In genomic region chr4:139791168-139791567, GRCm38 (mm10) we compare ENCODE assay signal across 29 mouse cellular contexts. TPM values are rescaled to one million over a fixed set of nuclear protein-coding genes. Genes with fewer than 3 reads are reported as not detected.
DNase-seq lines count a peak whose midpoint lies in the region; ATAC-seq and TF ChIP-seq lines count a peak whose summit lies in the region.
"Had no signal": no experiment of that assay in that cellular context is flagged by ENCODE, and none has a peak within 500 bp of the region (broad histone marks: within the 10 kb centered on the region; RNA-seq: fewer than 3 reads in every experiment).

No protein-coding gene starts in this region.

- H3K4me1 ChIP-seq in intestine, embryonic 14.5 days (replicated peaks; ENCODE audit: control insufficient read depth, insufficient read depth, low read length): no peaks in the 10 kb centered on the region
- no peaks in the 10 kb centered on the region for H3K4me1 ChIP-seq in intestine, postnatal 0 days (replicated peaks; ENCODE audit: control insufficient read depth, insufficient read depth, low read length)
- H3K4me1 ChIP-seq in neural tube, embryonic 11.5 days (ENCODE audit: control insufficient read depth, insufficient read depth, low read length): peaks cover 17% of the 10 kb centered on the region
- no peaks in the 10 kb centered on the region; the same call in 1 of the 2 replicates for H3K4me1 ChIP-seq in liver, embryonic 16.5 days (ENCODE audit: control insufficient read depth, low read depth, low read length)

- no peaks in the 10 kb centered on the region for H3K36me3 ChIP-seq in intestine, embryonic 14.5 days (ENCODE audit: control insufficient read depth, insufficient read depth, low read length)
- H3K36me3 ChIP-seq in intestine, postnatal 0 days (ENCODE audit: control insufficient read depth, insufficient read depth): no peaks in the 10 kb centered on the region
- H3K36me3 ChIP-seq in neural tube, embryonic 11.5 days (ENCODE audit: control insufficient read depth, insufficient read depth, low read length): no peaks in the 10 kb centered on the region
- H3K36me3 ChIP-seq in liver, embryonic 16.5 days (ENCODE audit: control insufficient read depth, insufficient read depth): no peaks in the 10 kb centered on the region
- H3K36me3 ChIP-seq: forebrain, embryonic 10.5 days; limb, embryonic 15.5 days had no signal

- TF ChIP-seq CTCF in intestine, postnatal 0 days (IDR thresholded peaks at IDR 0.05; ENCODE audit: low read depth): no peak

- no peak for ATAC-seq in intestine, embryonic 14.5 days (replicated peaks; ENCODE audit: low FRiP score, low TSS enrichment, low read depth)
- ATAC-seq in intestine, postnatal 0 days: no peak
- ATAC-seq in neural tube, embryonic 11.5 days (ENCODE audit: insufficient read depth, low FRiP score, low TSS enrichment): peak; percentile 11; the same call in 1 of the 2 replicates
- ATAC-seq in liver, embryonic 16.5 days (ENCODE audit: low read depth): peak; percentile 76
- ATAC-seq: CD4-positive, CD25-positive, alpha-beta regulatory T cell, adult 4 months; forebrain, embryonic 16.5 days; hindbrain, embryonic 16.5 days; lung, postnatal 0 days; midbrain, embryonic 16.5 days had no signal

- DNase-seq in intestine, embryonic 14.5 days (ENCODE audit: low spot score): no peak
- DNase-seq in neural tube, embryonic 11.5 days (ENCODE audit: low spot score): no peak
- no peak for DNase-seq in neural tube, embryonic 10.5 days (ENCODE audit: extremely low spot score, low spot score)
- DNase-seq in layer of hippocampus, adult 18-20 months (ENCODE audit: low spot score in 2 of 2): no peak
- DNase-seq in adrenal gland, postnatal 4 days (ENCODE audit: low spot score in 2 of 2): no peak
- DNase-seq: adrenal gland, postnatal 36 days; cerebellum, adult 11 months; cerebellum, postnatal 10 days; gastrocnemius, postnatal 10 days; kidney, adult 2 months; kidney, postnatal 36 days; right cerebral cortex, postnatal 25 days; thymus, postnatal 25 days had no signal

- no peak overlapping the region for H3K27ac ChIP-seq in intestine, embryonic 14.5 days (ENCODE audit: low read depth)
- no peak overlapping the region for H3K27ac ChIP-seq in intestine, postnatal 0 days (ENCODE audit: low read depth, low read length)
- no peak overlapping the region for H3K27ac ChIP-seq in neural tube, embryonic 11.5 days (ENCODE audit: low read depth, low read length)
- H3K27ac ChIP-seq in liver, embryonic 16.5 days (ENCODE audit: low read length): no peak overlapping the region
- H3K27ac ChIP-seq: forebrain, embryonic 10.5 days; limb, embryonic 15.5 days; macrophage had no signal

- WGBS in intestine, embryonic 14.5 days: 31% methylated on average over 8 of the region's 8 CpGs
- WGBS in intestine, postnatal 0 days: 26% methylated on average over 8 of the region's 8 CpGs
- 25% methylated on average over 8 of the region's 8 CpGs for WGBS in neural tube, embryonic 11.5 days
- WGBS in liver, embryonic 16.5 days (ENCODE audit: insufficient replicate concordance): 46% methylated on average over 8 of the region's 8 CpGs

- no peak overlapping the region for H3K4me3 ChIP-seq in intestine, embryonic 14.5 days (ENCODE audit: low read depth, low read length)
- no peak overlapping the region for H3K4me3 ChIP-seq in intestine, postnatal 0 days (ENCODE audit: low read depth, low read length)
- H3K4me3 ChIP-seq in neural tube, embryonic 11.5 days (ENCODE audit: low read depth, low read length): no peak overlapping the region
- no peak overlapping the region for H3K4me3 ChIP-seq in liver, embryonic 16.5 days (ENCODE audit: low read depth, low read length)
- H3K4me3 ChIP-seq: forebrain, embryonic 10.5 days; limb, embryonic 15.5 days had no signal

- H3K4me2 ChIP-seq in intestine, embryonic 14.5 days (ENCODE audit: low read length): 0 out of 2 replicates have a peak overlapping the region, but pooled peaks have one; percentile 6
- H3K4me2 ChIP-seq in intestine, postnatal 0 days (replicated peaks; ENCODE audit: low read depth): no peak overlapping the region
- no peak overlapping the region for H3K4me2 ChIP-seq in neural tube, embryonic 11.5 days (ENCODE audit: low read depth)
- no peak overlapping the region for H3K4me2 ChIP-seq in liver, embryonic 16.5 days (ENCODE audit: low read depth, low read length)
- H3K4me2 ChIP-seq: heart, embryonic 11.5 days; limb, embryonic 15.5 days had no signal

- H3K9me3 ChIP-seq in intestine, embryonic 14.5 days (ENCODE audit: control insufficient read depth, low read length): no peaks in the 10 kb centered on the region
- no peaks in the 10 kb centered on the region for H3K9me3 ChIP-seq in intestine, postnatal 0 days (ENCODE audit: control insufficient read depth)
- no peaks in the 10 kb centered on the region for H3K9me3 ChIP-seq in neural tube, embryonic 11.5 days (ENCODE audit: control insufficient read depth, low read length)
- no peaks in the 10 kb centered on the region for H3K9me3 ChIP-seq in liver, embryonic 16.5 days (replicated peaks; ENCODE audit: control insufficient read depth, low read length)
- H3K9me3 ChIP-seq: forebrain, embryonic 10.5 days; limb, embryonic 15.5 days had no signal

- no peak overlapping the region for H3K9ac ChIP-seq in intestine, embryonic 14.5 days (ENCODE audit: low read length)
- H3K9ac ChIP-seq in intestine, postnatal 0 days (ENCODE audit: low read depth, low read length): no peak overlapping the region
- H3K9ac ChIP-seq in neural tube, embryonic 11.5 days (ENCODE audit: low read length): no peak overlapping the region; the same call in 1 of the 2 replicates
- no peak overlapping the region for H3K9ac ChIP-seq in liver, embryonic 16.5 days (ENCODE audit: low read depth, low read length)
- H3K9ac ChIP-seq: limb, embryonic 15.5 days had no signal

- no peaks in the 10 kb centered on the region for H3K27me3 ChIP-seq in intestine, embryonic 14.5 days (replicated peaks; ENCODE audit: control insufficient read depth, insufficient read depth, low read length)
- no peaks in the 10 kb centered on the region for H3K27me3 ChIP-seq in intestine, postnatal 0 days (replicated peaks; ENCODE audit: control insufficient read depth, insufficient read depth, low read length)
- no peaks in the 10 kb centered on the region for H3K27me3 ChIP-seq in neural tube, embryonic 11.5 days (ENCODE audit: control insufficient read depth, insufficient read depth, low read length)
- no peaks in the 10 kb centered on the region; the same call in 1 of the 2 replicates for H3K27me3 ChIP-seq in liver, embryonic 16.5 days (ENCODE audit: control insufficient read depth, insufficient read depth, low read depth, low read length)

RNA-seq across cellular contexts. Expression of gene Pax7, which starts 42.2 kb away (rescaled TPM):
- polyA plus RNA-seq in intestine, embryonic 14.5 days (2014; fragmentation: Nextera tagmentation; extraction: Ambion mirVana): not detected in 2 replicates
- polyA plus RNA-seq in intestine, postnatal 0 days (2015; fragmentation: Nextera tagmentation; extraction: Ambion mirVana): not detected in 2 replicates
- 3.4 and 3.8 TPM in 2 replicates for polyA plus RNA-seq in neural tube, embryonic 11.5 days (2014; fragmentation: Nextera tagmentation; extraction: Ambion mirVana)
- not detected in 2 replicates for polyA plus RNA-seq in liver, embryonic 16.5 days (2015; fragmentation: Nextera tagmentation; extraction: Ambion mirVana)
- total RNA-seq in layer of hippocampus, adult 18-20 months (2021): not detected
- total RNA-seq in adrenal gland, postnatal 4 days (2021): under 1 TPM; 0.11 to 0.40 TPM
- total RNA-seq: adrenal gland, postnatal 36 days; granulocyte monocyte progenitor cell, adult 5-6 weeks; hematopoietic stem cell, adult 5-6 weeks; left cerebral cortex, adult 18-20 months; left cerebral cortex, postnatal 25 days had no signal
- polyA plus RNA-seq: CD4-positive, CD25-positive, alpha-beta regulatory T cell, adult 4 months; forebrain, embryonic 16.5 days; heart, postnatal 0 days; lung, postnatal 0 days; macrophage had no signal

Comparison
In these comparisons a context has a peak if more than half of its experiments do, and no peak if none do; other contexts are left out.
1. ATAC-seq: peak in neural tube, embryonic 11.5 days (single experiment) and liver, embryonic 16.5 days (single experiment); none in intestine, embryonic 14.5 days (single experiment) and intestine, postnatal 0 days (single experiment).